Mouse (Mus musculus): ENCODE measurements at regions not wholly inside any gene's neighbourhood (a gene's known extent, or its start where the extent isn't known, plus 50 kb on each side); places are given as distances from the start of the nearest gene placed in this dataset.

DNA sequence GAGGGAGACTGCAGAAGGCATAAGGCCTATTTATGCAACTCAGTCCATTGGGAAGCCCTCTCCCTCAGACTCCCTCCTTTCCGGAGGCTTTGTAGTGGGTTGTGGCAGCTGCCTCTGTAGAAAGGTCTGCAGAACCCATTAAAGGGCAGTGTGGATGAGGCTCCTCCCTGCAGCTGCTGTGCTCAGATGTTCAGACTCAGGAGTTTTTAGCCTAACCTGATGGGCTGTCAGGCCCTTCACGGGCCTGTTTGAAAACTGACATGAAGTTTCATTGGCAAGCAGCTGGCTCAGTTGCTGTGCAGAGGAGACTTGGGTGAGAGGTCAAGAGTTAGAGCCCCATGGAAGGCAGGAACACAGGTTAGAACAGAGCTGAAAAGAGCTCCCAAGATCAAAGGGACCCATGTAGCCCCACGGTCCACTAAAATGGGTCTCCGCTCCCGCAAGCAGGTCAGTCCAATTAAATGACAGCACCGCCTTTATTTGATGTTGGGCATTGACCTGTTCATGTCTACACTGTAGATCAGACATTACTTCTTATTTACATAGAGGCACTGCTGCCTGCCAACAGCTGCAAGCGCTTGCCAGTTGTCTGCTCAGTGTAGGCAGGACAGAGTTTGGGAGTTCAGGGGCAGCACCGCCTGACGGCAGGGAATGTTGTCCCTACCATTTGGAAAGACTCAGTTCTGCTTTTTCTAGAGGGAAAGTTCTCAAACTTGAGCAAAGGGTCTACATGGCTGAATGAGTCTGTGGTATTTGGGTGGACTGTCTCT, 53.8 kb upstream of the Usp46 start:
- DNase-seq (ENCODE audit: low spot score in 2 of 2): no peak

DNA sequence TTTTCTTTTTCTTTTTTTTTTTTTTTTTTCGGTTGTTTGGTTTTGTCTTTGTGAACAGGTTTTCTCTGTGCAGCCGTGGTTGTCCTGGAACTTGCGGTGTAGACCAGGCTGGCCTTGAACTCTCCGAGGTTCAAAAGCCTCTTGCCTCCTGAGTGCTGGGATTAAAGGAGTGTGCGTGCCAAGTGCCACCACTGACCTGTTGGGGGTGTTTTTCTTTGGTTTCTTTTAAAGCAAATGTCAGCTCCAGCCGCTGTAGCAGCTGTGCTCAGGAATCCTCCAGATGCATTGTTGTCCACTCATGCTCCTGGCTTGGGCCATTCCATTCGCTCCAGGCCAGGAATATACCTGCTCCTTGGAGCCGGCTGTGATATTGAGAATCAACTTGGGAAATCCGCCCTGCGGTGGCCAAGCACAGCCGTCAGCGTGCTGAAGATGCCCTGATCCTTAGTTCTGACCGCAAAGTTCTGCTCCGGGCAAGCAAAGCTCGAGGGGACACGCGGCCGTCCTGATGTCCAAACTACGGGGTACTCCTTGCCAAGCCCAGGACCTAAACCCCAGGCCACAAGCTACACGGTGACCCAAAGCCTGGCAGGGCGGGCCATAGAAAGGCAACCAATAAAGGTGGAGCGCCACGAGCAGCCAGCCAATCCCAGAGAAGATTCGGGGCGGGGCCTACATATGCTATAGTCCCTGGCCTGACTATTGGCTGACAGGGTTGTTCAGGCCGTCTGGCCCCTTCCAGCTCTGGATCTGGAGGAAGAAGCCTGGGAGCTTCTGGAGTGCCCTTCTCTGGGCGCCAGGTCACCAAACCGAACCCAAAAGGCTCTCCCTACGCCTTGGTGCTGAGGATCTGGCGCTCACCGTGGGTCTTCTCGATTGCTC, 58.0 kb upstream of the Usp46 start:
- DNase-seq (ENCODE audit: low spot score in 2 of 2): peak; percentile 31 to 44

GRCm38 (mm10) chr5:74127518-74127917, 59.3 kb upstream of the Usp46 start:
- no peak for DNase-seq (ENCODE audit: low spot score in 2 of 2)

GRCm38 (mm10) chr5:74129636-74130035, 61.4 kb upstream of the Usp46 start:
- no peak for DNase-seq (ENCODE audit: low spot score in 2 of 2)

- DNase-seq (ENCODE audit: low spot score in 2 of 2): no peak
Measured at GRCm38 (mm10) chr5:74132671-74133070, 62.4 kb upstream of the Rasl11b start.

- DNase-seq (ENCODE audit: low spot score in 2 of 2): no peak
Measured at GRCm38 (mm10) chr5:74136377-74136776, 58.7 kb upstream of the Rasl11b start.

DNA sequence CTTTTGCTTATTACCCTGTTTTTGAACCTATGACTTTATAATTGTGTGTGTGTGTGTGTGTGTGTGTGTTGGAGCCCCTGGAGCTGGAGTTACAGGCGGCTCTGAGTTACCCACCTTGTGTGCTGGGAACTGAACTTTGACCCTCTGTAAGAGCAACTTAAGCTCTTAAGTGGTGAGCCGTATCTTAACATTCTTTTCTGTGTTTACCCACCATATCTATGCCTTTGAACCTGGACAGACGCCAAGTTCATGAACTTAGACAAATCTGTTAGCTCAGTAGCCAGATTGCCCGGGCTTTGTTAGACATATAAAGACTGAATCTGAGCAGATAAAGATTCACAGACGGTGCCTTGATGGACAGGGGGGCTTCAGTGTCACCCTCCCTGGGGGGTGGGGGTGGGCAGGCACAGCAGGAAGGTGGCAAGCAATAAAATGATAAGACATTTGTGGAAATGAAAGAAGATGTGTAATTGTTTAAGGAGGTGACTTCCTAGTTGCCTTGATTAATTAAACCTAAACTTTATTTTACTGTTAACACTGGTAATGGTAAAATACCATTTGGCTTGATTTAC, 58.1 kb upstream of the Rasl11b start:
- DNase-seq (ENCODE audit: low spot score in 2 of 2): no peak

DNA sequence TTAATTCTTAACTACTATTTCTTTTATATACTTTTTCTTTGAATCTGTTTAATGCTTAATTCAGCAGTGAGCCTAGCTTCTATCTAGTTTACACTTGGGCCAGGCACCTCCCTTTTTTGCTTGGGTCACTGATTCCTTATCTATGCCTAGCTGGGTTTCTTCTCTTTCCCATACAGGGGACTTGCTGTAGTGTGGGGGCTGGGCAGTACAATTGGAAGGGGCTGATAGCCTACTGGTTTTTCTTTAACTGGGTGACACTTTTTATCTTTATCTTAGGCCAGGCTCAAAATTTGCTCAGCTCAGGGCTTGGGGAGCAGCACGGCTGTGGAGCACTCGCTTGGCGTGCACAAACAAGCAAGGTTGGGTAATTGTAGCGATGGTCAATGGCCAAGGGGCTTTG, 51.1 kb upstream of the Rasl11b start:
- DNase-seq (ENCODE audit: low spot score in 2 of 2): no peak

DNA sequence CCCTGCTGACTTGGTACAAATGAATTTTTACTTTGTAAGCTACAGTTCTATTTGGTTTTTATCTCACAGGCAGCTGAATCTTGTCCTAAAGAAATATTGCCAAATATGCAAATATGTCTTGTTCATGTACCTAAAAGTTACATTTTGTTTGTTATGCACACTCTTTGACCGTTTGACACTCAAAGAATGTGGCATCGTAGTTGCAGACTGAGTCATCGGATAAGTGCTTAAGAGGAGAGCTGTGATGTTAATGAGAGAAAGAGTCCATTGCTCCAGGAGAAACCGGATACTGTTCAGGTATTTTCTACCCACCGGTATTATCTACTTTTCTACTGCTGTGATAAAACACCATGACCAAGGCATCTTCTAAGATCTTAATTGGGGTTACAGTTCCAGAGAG, 50.3 kb upstream of the Rasl11b start:
- no peak for DNase-seq (ENCODE audit: low spot score in 2 of 2)

Data from left cerebral cortex, adult 8-10 months (tissue).